Mouse (Mus musculus): ENCODE data around the gene Igsf9.

Igsf9 gene

GRCm38 (mm10) chr1:172481540-172482280, at the start of gene Igsf9:
Gene Igsf9 (plus strand): TSS chr1:172481788.
- no peak for TF ChIP-seq GATA4 (IDR thresholded peaks at IDR 0.05; ENCODE audit: insufficient replicate concordance, low read length)

DNA sequence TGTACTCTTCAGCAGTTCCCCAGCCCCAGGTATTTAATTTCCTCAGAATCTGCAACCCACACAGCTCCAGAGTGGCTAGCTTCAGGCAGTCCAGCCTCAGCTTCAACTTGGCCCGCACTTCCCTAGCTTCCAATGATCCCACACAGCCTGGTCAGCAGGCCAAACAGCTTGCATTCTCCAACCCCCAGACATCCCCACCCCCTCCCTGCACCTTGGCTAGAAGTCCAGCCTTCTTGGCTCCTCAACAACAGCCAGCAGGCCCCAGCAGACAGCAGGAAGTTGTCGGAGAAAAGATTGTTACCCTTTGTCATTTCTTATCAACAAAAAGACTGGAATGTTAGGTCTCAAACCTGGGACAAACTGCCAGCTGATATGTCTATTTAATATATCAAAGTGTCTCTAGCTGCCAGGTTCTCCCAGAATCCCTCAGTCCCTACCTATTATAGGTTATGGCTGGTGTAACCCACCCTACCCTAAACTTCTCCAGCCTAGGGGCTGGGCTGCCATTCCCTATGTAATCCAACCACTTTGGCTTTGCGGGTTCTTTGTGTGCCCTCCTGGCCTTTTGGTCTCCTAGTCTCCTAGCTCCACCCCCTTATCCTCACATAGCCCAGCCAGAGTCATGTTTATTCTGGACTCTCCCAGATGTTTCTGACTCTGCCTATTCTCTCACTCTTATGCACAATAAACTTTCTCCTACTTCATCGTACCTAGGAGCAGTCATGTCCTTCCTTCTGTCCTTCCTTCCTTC, 49.6 kb upstream of the Igsf9 start:
- TF ChIP-seq GATA4 (IDR thresholded peaks at IDR 0.05; ENCODE audit: insufficient replicate concordance, low read length) = no peak

GRCm38 (mm10) chr1:172432587-172432955, 49.0 kb upstream of the Igsf9 start:
- TF ChIP-seq GATA4 (IDR thresholded peaks at IDR 0.05; ENCODE audit: insufficient replicate concordance, low read length) = no peak

GRCm38 (mm10) chr1:172433012-172433850, 48.4 kb upstream of the Igsf9 start:
- no peak for TF ChIP-seq GATA4 (IDR thresholded peaks at IDR 0.05; ENCODE audit: insufficient replicate concordance, low read length)

DNA sequence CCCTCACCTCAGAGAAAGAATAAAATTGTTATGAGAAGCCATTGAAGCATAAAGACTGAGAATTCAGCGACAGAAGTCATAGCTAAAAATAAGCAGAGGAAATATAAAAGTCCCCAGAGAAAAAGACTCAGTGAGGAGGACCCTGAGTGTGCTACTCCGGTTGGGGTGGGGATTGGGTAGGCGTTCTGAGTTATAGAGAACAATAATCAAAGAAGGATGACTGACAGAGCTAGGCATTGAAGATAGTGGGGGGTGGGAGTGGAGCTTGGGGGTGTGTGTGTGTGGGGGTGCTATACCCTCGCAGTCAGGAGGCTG, 47.8 kb upstream of the Igsf9 start:
- TF ChIP-seq GATA4 (IDR thresholded peaks at IDR 0.05; ENCODE audit: insufficient replicate concordance, low read length) = no peak

DNA sequence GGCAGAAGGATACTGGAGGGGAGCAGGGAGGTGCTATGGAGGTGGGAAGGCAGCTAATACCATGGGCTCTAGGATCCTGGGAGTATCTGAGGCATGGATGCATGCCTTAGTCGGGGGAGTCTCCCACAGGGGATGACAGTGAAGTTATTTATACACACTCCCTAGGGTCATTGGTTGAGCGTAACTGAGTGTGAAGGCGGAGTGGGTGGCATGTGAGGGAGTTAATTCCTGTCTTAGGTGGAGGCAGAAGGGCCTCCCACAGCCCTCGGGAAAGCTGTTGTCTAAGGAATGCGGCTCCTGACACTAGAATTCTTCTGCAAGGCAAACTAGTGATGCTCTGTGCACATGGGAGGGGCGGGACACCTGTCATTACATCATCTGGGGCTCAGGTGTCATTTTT, 44.8 kb upstream of the Igsf9 start:
- no peak for TF ChIP-seq GATA4 (IDR thresholded peaks at IDR 0.05; ENCODE audit: insufficient replicate concordance, low read length)

GRCm38 (mm10) chr1:172438621-172439020, 43.0 kb upstream of the Igsf9 start:
- no peak for TF ChIP-seq GATA4 (IDR thresholded peaks at IDR 0.05; ENCODE audit: insufficient replicate concordance, low read length)

DNA sequence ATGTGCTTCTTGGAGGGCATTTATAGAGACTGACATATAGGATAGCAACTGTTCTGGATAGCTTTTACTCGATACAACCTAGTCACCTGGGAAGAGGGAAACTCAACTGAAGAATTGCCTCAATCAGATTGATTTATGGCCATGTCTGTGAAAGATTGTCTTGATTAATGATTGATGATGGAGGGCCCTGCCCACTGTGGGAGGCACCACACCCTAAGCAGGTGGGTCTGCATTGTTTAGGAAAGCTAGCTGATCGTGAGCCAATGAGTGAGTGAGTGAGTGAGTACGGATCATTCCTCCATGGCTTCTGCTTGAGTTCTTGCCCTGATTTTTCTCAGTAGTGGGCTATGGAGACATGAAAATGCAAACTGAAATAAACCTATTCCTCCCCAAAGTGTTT, 41.1 kb upstream of the Igsf9 start:
- TF ChIP-seq GATA4 (IDR thresholded peaks at IDR 0.05; ENCODE audit: insufficient replicate concordance, low read length) = no peak

DNA sequence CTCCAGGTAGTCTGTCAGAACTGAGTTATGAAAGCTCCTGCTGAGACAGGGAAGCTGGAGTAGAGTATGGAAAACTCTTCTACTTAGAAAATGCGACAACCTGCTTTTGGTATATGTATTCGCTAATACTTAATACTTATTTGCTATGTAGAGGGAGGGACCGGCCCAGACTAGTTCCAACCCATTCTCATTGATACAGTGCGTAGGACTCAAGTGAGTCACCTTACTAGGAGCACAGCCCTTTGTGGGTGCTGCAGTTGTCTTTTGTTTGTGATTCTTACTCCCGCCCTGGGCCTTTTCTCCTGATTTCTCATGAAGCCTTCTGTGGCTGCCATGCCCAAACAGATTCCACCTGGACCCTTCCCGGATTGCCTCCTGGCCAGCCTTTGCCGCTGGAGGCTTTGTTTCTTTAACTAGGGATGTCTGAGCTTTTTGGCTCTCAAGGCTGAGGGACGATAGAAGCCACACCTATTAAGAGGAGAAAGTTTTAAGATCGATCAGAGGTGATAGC, 39.6 kb upstream of the Igsf9 start:
- TF ChIP-seq GATA4 (IDR thresholded peaks at IDR 0.05; ENCODE audit: insufficient replicate concordance, low read length) = no peak

- no peak for TF ChIP-seq GATA4 (IDR thresholded peaks at IDR 0.05; ENCODE audit: insufficient replicate concordance, low read length)
Measured at GRCm38 (mm10) chr1:172450226-172450625, 31.4 kb upstream of the Igsf9 start.

GRCm38 (mm10) chr1:172450848-172451470, 30.6 kb upstream of the Igsf9 start:
- TF ChIP-seq GATA4 (IDR thresholded peaks at IDR 0.05; ENCODE audit: insufficient replicate concordance, low read length) = no peak

DNA sequence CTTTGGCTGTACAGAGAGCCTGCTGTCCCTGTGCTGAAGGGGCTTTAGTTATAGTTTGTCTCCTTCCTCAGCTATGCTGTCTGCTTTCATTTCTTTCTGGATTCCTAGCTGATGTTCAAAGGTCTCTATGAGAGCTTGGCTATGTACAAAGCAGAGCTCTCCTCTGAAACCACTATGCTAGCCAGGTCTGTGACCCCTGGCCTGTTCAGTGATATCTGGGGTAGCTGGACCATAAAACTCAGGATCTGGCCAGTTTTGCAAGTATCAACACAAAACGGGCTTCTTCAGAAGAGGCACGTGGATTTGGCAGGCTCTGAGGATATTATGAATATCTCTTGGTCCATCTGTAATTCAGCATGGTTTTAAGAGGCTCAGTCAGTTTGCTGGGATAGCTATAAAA, 28.7 kb upstream of the Igsf9 start:
- TF ChIP-seq GATA4 (IDR thresholded peaks at IDR 0.05; ENCODE audit: insufficient replicate concordance, low read length) = no peak

GRCm38 (mm10) chr1:172453810-172454209, 27.8 kb upstream of the Igsf9 start:
- no peak for TF ChIP-seq GATA4 (IDR thresholded peaks at IDR 0.05; ENCODE audit: insufficient replicate concordance, low read length)

DNA sequence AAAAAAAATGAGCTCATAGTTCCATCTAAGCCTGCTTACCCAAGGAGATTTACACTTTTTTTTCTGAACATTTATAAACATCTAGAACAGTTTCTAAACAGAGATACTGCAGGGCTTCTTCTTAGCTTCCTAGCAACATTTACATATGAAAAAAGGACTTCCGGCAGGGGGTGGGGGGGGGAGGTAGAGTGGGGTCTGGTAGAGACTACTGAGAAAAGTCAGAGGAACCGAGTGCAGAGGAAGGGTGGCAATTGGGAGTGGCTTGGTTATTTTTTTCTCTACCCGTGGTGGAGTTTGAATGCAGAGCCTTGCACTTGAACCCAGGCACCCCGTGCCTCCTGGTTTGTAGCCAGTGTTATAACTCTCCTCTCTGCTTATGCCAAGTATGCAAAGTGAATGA, 26.2 kb upstream of the Igsf9 start:
- no peak for TF ChIP-seq GATA4 (IDR thresholded peaks at IDR 0.05; ENCODE audit: insufficient replicate concordance, low read length)

DNA sequence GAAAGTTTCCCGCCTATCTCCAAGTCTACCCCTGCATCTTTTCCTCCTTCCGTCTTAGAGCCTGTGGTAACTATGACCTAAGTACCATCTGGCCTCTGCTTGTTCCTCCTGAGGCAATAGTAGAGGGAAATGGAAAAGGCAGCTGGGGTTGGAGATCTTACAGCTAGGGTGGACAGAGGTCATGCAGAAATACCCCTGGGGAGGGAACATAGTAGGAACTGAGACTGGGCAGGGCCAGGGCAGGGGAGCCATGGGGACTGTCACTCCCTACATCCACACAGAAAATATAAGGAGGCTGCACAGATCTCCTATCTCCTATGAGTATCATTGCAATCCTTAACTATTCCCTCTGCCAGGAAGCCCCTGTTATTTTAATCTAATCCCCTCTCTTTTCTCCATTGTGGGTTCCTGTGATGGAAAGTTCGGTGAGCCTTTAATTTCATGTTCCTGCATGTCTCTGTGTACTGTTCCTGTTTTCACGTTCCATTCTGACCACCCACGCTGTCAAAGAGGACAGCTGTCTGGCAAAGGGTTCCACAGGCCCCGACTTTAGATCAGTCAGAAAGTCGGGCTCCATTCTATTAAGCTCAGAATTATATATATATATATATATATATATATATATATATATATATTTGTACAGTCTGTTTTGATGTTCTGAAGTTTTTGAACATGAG, 25.4 kb upstream of the Igsf9 start:
- TF ChIP-seq GATA4 (IDR thresholded peaks at IDR 0.05; ENCODE audit: insufficient replicate concordance, low read length) = no peak

Measured in liver, adult (tissue).